Mouse (Mus musculus): ENCODE results near the gene Kcnk13. TPM values are rescaled to one million over a fixed set of nuclear protein-coding genes. Genes with fewer than 3 reads are reported as not detected.
A peak's percentile ranks its signal among the peaks of the same experiment; 100 is the strongest.

Kcnk13 gene
- polyA plus RNA-seq, 1 experiment, result 3.0 TPM

GRCm38 (mm10) chr12:99933630-99934029 lies 30.7 kb upstream of the Kcnk13 start:
- 64% methylated on average over 3 of the region's 3 CpGs for WGBS
- TF ChIP-seq POLR2A (IDR thresholded peaks at IDR 0.05; ENCODE audit: borderline replicate concordance, extremely low read depth, low read depth, low read length), result no peak
- no peak for TF ChIP-seq CTCF (IDR thresholded peaks at IDR 0.05; ENCODE audit: insufficient read depth, low read length)
- no peak for DNase-seq
- H3K4me1 ChIP-seq (ENCODE audit: control insufficient read depth, insufficient read depth, low read length), result no peaks in the 10 kb centered on the region
- H3K4me3 ChIP-seq (replicated peaks; ENCODE audit: extremely low read depth, low read depth, low read length), result no peak overlapping the region

DNA sequence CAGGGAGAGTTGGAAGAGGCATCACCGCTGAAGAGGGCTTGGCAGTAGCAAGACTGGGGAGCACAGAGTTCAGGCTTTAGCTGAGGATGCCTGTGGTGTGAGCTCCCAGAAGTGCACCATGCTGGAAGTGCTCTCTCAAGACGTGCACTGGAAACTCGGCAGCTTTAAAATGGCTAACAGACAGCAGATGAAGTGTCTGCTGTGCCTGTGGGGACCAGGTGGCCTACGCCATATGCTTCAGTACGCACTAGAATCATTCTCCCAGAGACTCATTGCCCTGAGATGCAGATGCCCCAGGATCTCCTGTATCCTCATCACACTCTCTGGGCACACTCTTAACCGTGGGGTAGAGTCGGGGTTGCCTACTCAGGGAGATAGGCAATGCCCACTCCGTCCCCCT lies 28.9 kb upstream of the Kcnk13 start:
- TF ChIP-seq CTCF (IDR thresholded peaks at IDR 0.05; ENCODE audit: insufficient read depth, low read length) (no peak), POLR2A (IDR thresholded peaks at IDR 0.05; ENCODE audit: borderline replicate concordance, extremely low read depth, low read depth, low read length) (no peak)
- no peak for DNase-seq

GRCm38 (mm10) chr12:99938476-99938875 lies 25.8 kb upstream of the Kcnk13 start:
- TF ChIP-seq POLR2A (IDR thresholded peaks at IDR 0.05; ENCODE audit: borderline replicate concordance, extremely low read depth, low read depth, low read length) (no peak), CTCF (IDR thresholded peaks at IDR 0.05; ENCODE audit: insufficient read depth, low read length) (no peak)
- no peaks in the 10 kb centered on the region for H3K4me1 ChIP-seq (ENCODE audit: control insufficient read depth, insufficient read depth, low read length)
- peak; percentile 9 for DNase-seq
- no peak overlapping the region for H3K4me3 ChIP-seq (replicated peaks; ENCODE audit: extremely low read depth, low read depth, low read length)
- WGBS, result 74% methylated on average over 4 of the region's 4 CpGs

More for the DNA sequence above, 28.9 kb upstream of the Kcnk13 start:
- 91% methylated on average over 8 of the region's 8 CpGs for WGBS
- Histone ChIP-seq H3K4me3 (replicated peaks; ENCODE audit: extremely low read depth, low read depth, low read length) (no peak overlapping the region), H3K4me1 (ENCODE audit: control insufficient read depth, insufficient read depth, low read length) (no peaks in the 10 kb centered on the region)

DNA sequence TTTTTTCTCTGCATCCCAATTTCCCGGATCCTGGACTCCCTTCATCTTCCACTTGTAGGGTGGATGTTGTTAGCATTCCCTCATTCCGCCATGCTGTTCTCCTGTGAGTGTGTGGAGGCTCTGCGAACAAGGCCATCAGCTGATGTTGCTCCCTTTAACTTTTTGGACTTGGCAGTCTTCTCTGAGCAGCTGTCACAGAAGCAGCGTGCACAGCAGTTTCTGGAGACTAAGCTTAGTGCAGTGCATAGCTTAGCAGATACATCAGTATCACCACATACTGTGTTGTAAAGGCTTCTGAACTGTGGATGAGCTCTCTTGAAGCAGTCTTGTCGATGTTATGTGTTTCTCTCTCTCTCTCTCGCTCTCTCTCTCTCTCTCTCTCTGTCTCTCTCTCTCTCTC lies 25.1 kb upstream of the Kcnk13 start:
- Histone ChIP-seq H3K4me3 (replicated peaks; ENCODE audit: extremely low read depth, low read depth, low read length) (no peak overlapping the region), H3K4me1 (ENCODE audit: control insufficient read depth, insufficient read depth, low read length) (no peaks in the 10 kb centered on the region)
- TF ChIP-seq CTCF (IDR thresholded peaks at IDR 0.05; ENCODE audit: insufficient read depth, low read length) (no peak), POLR2A (IDR thresholded peaks at IDR 0.05; ENCODE audit: borderline replicate concordance, extremely low read depth, low read depth, low read length) (no peak)
- no peak for DNase-seq
- WGBS, result 74% methylated on average over 6 of the region's 6 CpGs

GRCm38 (mm10) chr12:99940704-99941103 lies 23.6 kb upstream of the Kcnk13 start:
- WGBS, result 89% methylated on average over 7 of the region's 7 CpGs

GRCm38 (mm10) chr12:99942441-99942840 lies 21.9 kb upstream of the Kcnk13 start:
- no peak overlapping the region for H3K4me3 ChIP-seq (replicated peaks; ENCODE audit: extremely low read depth, low read depth, low read length)
- H3K4me1 ChIP-seq (ENCODE audit: control insufficient read depth, insufficient read depth, low read length), result no peaks in the 10 kb centered on the region
- no peak for DNase-seq
- TF ChIP-seq POLR2A (IDR thresholded peaks at IDR 0.05; ENCODE audit: borderline replicate concordance, extremely low read depth, low read depth, low read length) (no peak), CTCF (IDR thresholded peaks at IDR 0.05; ENCODE audit: insufficient read depth, low read length) (no peak)
- 56% methylated on average over 8 of the region's 8 CpGs for whole genome bisulfite sequencing

More at GRCm38 (mm10) chr12:99940704-99941103, 23.6 kb upstream of the Kcnk13 start:
- no peak overlapping the region for H3K4me3 ChIP-seq (replicated peaks; ENCODE audit: extremely low read depth, low read depth, low read length)
- DNase-seq, result no peak
- no peaks in the 10 kb centered on the region for H3K4me1 ChIP-seq (ENCODE audit: control insufficient read depth, insufficient read depth, low read length)
- TF ChIP-seq POLR2A (IDR thresholded peaks at IDR 0.05; ENCODE audit: borderline replicate concordance, extremely low read depth, low read depth, low read length) (no peak), CTCF (IDR thresholded peaks at IDR 0.05; ENCODE audit: insufficient read depth, low read length) (no peak)

DNA sequence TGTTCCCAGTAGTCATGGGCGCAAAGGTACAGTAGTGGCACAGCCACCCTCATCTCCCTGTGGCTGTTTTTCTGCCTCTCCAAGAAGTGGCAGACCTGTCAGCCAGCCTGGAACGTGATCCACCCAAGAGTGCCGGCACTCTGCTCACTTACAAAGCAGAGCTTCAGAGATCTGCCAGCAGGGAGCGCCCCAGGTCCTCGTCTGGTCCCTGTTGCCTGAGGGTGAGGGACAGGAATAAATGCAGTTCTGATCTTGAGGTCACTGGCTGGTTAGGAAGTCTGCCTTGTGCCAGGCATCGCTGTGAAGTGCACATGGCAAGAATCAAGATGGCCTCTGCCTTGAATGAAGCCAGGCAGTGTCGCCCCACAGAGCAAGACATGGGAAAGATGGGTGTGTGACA lies 11.4 kb upstream of the Kcnk13 start:
- no peak for TF ChIP-seq POLR2A (IDR thresholded peaks at IDR 0.05; ENCODE audit: borderline replicate concordance, extremely low read depth, low read depth, low read length)
- TF ChIP-seq CTCF (IDR thresholded peaks at IDR 0.05; ENCODE audit: insufficient read depth, low read length), result peak; percentile 46; the same call in 1 of the 2 replicates
- 69% methylated on average over 7 of the region's 7 CpGs for WGBS
- DNase-seq, result no peak
- Histone ChIP-seq H3K4me3 (replicated peaks; ENCODE audit: extremely low read depth, low read depth, low read length) (no peak overlapping the region), H3K4me1 (ENCODE audit: control insufficient read depth, insufficient read depth, low read length) (no peaks in the 10 kb centered on the region)

GRCm38 (mm10) chr12:99956411-99956810 lies 7.9 kb upstream of the Kcnk13 start:
- Histone ChIP-seq H3K4me3 (replicated peaks; ENCODE audit: extremely low read depth, low read depth, low read length) (no peak overlapping the region), H3K4me1 (ENCODE audit: control insufficient read depth, insufficient read depth, low read length) (no peaks in the 10 kb centered on the region; the same call in 1 of the 2 replicates)
- WGBS, result 69% methylated on average over 7 of the region's 7 CpGs
- TF ChIP-seq POLR2A (IDR thresholded peaks at IDR 0.05; ENCODE audit: borderline replicate concordance, extremely low read depth, low read depth, low read length) (no peak), CTCF (IDR thresholded peaks at IDR 0.05; ENCODE audit: insufficient read depth, low read length) (no peak)
- DNase-seq, result no peak

- Histone ChIP-seq H3K4me3 (replicated peaks; ENCODE audit: extremely low read depth, low read depth, low read length) (no peak overlapping the region), H3K4me1 (ENCODE audit: control insufficient read depth, insufficient read depth, low read length) (no peaks in the 10 kb centered on the region; the same call in 1 of the 2 replicates)
- no peak for TF ChIP-seq POLR2A (IDR thresholded peaks at IDR 0.05; ENCODE audit: borderline replicate concordance, extremely low read depth, low read depth, low read length)
- TF ChIP-seq CTCF (IDR thresholded peaks at IDR 0.05; ENCODE audit: insufficient read depth, low read length), result no peak
- WGBS, result 66% methylated on average over 9 of the region's 9 CpGs
- no peak for DNase-seq
Measured at GRCm38 (mm10) chr12:99958068-99959060, 5.9 kb upstream of the Kcnk13 start.

DNA sequence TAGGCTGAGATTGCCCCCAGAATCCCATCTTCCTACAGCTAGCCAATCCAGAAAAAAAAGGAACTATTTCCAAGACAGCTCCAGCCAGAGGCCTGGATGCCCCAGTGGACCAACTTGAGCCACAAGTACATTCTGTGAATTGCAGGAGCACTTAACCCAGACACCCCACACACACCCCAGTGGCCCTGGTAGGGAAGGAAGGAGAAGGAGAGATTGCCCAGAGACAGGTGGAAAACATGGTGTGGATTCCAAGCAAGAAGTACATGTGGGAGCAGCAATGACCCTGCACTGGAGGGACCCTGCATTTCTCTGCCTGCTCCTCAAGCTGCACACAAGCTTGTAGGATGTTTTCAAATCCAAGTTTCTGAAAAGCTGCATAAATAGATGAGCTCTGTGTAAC lies 5.0 kb upstream of the Kcnk13 start:
- no peak for DNase-seq
- Histone ChIP-seq H3K4me1 (ENCODE audit: control insufficient read depth, insufficient read depth, low read length) (no peaks in the 10 kb centered on the region; the same call in 1 of the 2 replicates), H3K4me3 (replicated peaks; ENCODE audit: extremely low read depth, low read depth, low read length) (no peak overlapping the region)
- TF ChIP-seq CTCF (IDR thresholded peaks at IDR 0.05; ENCODE audit: insufficient read depth, low read length), result no peak
- TF ChIP-seq POLR2A (IDR thresholded peaks at IDR 0.05; ENCODE audit: borderline replicate concordance, extremely low read depth, low read depth, low read length), result no peak
